Mouse (Mus musculus): Measurements from ENCODE around the gene Olfr297. TPM values are rescaled to one million over a fixed set of nuclear protein-coding genes. Genes with fewer than 3 reads are reported as not detected.

Olfr297 gene
- polyA plus RNA-seq (2014; fragmentation: Nextera tagmentation; extraction: Ambion mirVana), result not detected in 2 replicates

GRCm38 (mm10) chr7:86519668-86520067 is at the start of gene Olfr297:
TSS of gene Olfr297 (plus strand) at chr7:86519968.
- no peak within 1 kb of the TSS for H3K9ac ChIP-seq (ENCODE audit: low read length)
- no peak within 1 kb of the TSS for H3K4me3 ChIP-seq (ENCODE audit: control insufficient read depth in 1 of 2, insufficient read depth in 1 of 2, low read depth in 1 of 2, low read length in 2 of 2)
- H3K36me3 ChIP-seq (ENCODE audit: control insufficient read depth, insufficient read depth, low read length), result no peaks in the 10 kb centered on the region
- ATAC-seq (ENCODE audit: insufficient number of reproducible peaks, insufficient read depth, low FRiP score, low read depth), result no peak
- no peaks in the 10 kb centered on the region for H3K9me3 ChIP-seq (ENCODE audit: control insufficient read depth, low read length)
- H3K4me1 ChIP-seq (ENCODE audit: control insufficient read depth in 2 of 2, insufficient read depth in 2 of 2, low read length in 2 of 2), result no peaks in the 10 kb centered on the region
- H3K4me2 ChIP-seq (ENCODE audit: low read length), result no peak within 1 kb of the TSS
- no peaks in the 10 kb centered on the region for H3K27me3 ChIP-seq (ENCODE audit: control insufficient read depth, insufficient read depth, low read length)
- no peak within 1 kb of the TSS for H3K27ac ChIP-seq (replicated peaks in 1 of 2; ENCODE audit: control insufficient read depth in 1 of 2, insufficient read depth in 1 of 2, low read depth in 2 of 2, low read length in 2 of 2)

GRCm38 (mm10) chr7:86492384-86492783 is 27.4 kb upstream of the Olfr297 start, which contains the start of gene Olfr298:
TSS of gene Olfr298 (minus strand) at chr7:86492484.
- Histone ChIP-seq H3K36me3 (ENCODE audit: control insufficient read depth, insufficient read depth, low read length) (no peaks in the 10 kb centered on the region), H3K27me3 (ENCODE audit: control insufficient read depth, insufficient read depth, low read length) (no peaks in the 10 kb centered on the region), H3K27ac (replicated peaks in 1 of 2; ENCODE audit: control insufficient read depth in 1 of 2, insufficient read depth in 1 of 2, low read depth in 2 of 2, low read length in 2 of 2) (no peak within 1 kb of the TSS), H3K9ac (ENCODE audit: low read length) (no peak within 1 kb of the TSS), H3K4me1 (ENCODE audit: control insufficient read depth in 2 of 2, insufficient read depth in 2 of 2, low read length in 2 of 2) (no peaks in the 10 kb centered on the region), H3K4me2 (ENCODE audit: low read length) (no peak within 1 kb of the TSS), H3K4me3 (ENCODE audit: control insufficient read depth in 1 of 2, insufficient read depth in 1 of 2, low read depth in 1 of 2, low read length in 2 of 2) (no peak within 1 kb of the TSS), H3K9me3 (ENCODE audit: control insufficient read depth, low read length) (no peaks in the 10 kb centered on the region)
- 70% methylated on average over 1 of the region's 1 CpGs for WGBS
- ATAC-seq (ENCODE audit: insufficient number of reproducible peaks, insufficient read depth, low FRiP score, low read depth), result no peak

Other genes with a start within 250 kb of the Olfr297 start
- not detected in 2 replicates for gene Olfr310, start 242.8 kb upstream of the Olfr297 start, polyA plus RNA-seq (2014; fragmentation: Nextera tagmentation; extraction: Ambion mirVana)
- gene Olfr309, start 206.3 kb upstream of the Olfr297 start, polyA plus RNA-seq (2014; fragmentation: Nextera tagmentation; extraction: Ambion mirVana), result not detected in 2 replicates
- not detected in 2 replicates for gene Olfr308, start 194.3 kb upstream of the Olfr297 start, polyA plus RNA-seq (2014; fragmentation: Nextera tagmentation; extraction: Ambion mirVana)
- gene Olfr307, start 182.4 kb upstream of the Olfr297 start, polyA plus RNA-seq (2014; fragmentation: Nextera tagmentation; extraction: Ambion mirVana), result not detected in 2 replicates
- gene Olfr305, start 153.0 kb upstream of the Olfr297 start, polyA plus RNA-seq (2014; fragmentation: Nextera tagmentation; extraction: Ambion mirVana), result not detected in 2 replicates
- not detected in 2 replicates for gene Olfr304, start 133.3 kb upstream of the Olfr297 start, polyA plus RNA-seq (2014; fragmentation: Nextera tagmentation; extraction: Ambion mirVana)
- not detected in 2 replicates for gene Olfr303, start 122.2 kb upstream of the Olfr297 start, polyA plus RNA-seq (2014; fragmentation: Nextera tagmentation; extraction: Ambion mirVana)
- gene Olfr301, start 116.1 kb upstream of the Olfr297 start, polyA plus RNA-seq (2014; fragmentation: Nextera tagmentation; extraction: Ambion mirVana), result not detected in 2 replicates
- not detected in 2 replicates for gene Olfr299, start 60.0 kb upstream of the Olfr297 start, polyA plus RNA-seq (2014; fragmentation: Nextera tagmentation; extraction: Ambion mirVana)
- gene Olfr298, start 27.5 kb upstream of the Olfr297 start, polyA plus RNA-seq (2014; fragmentation: Nextera tagmentation; extraction: Ambion mirVana), result not detected in 2 replicates
- not detected in 2 replicates for gene Olfr295, start 63.9 kb downstream of the Olfr297 start, polyA plus RNA-seq (2014; fragmentation: Nextera tagmentation; extraction: Ambion mirVana)
- not detected in 2 replicates for gene Olfr294, start 96.7 kb downstream of the Olfr297 start, polyA plus RNA-seq (2014; fragmentation: Nextera tagmentation; extraction: Ambion mirVana)
- not detected in 2 replicates for gene Olfr293, start 129.1 kb downstream of the Olfr297 start, polyA plus RNA-seq (2014; fragmentation: Nextera tagmentation; extraction: Ambion mirVana)
- gene Olfr292, start 168.4 kb downstream of the Olfr297 start, polyA plus RNA-seq (2014; fragmentation: Nextera tagmentation; extraction: Ambion mirVana), result not detected in 2 replicates

Data from heart, embryonic 14.5 days (tissue).